Mouse (Mus musculus) lung, embryonic 15.5 days (tissue): ENCODE results near the gene Sik3. TPM values are rescaled to one million over a fixed set of nuclear protein-coding genes. Genes with fewer than 3 reads are reported as not detected.

ENCODE experiments used
- ATAC-seq: fragments of 200-750 bp; cut with Nextera tagmentation; 2 replicates; pipeline ENCODE4 v1.8.0; 2017; ENCODE audit warnings: moderate number of reproducible peaks, borderline replicate concordance; ENCODE audit not compliant: low FRiP score, low TSS enrichment; ENCODE audit errors: extremely low read depth
- H3K27ac ChIP-seq: fragments of 300-500 bp; sonication (generic); 2 replicates; pipeline ENCODE4 v1.5.1; 2015; ENCODE audit warnings: moderate library complexity, mild to moderate bottlenecking, inconsistent platforms
- H3K27me3 ChIP-seq: fragments of 300-500 bp; sonication (generic); 2 replicates; pipeline ENCODE4 v1.6.1; 2015; ENCODE audit warnings: inconsistent platforms
- H3K36me3 ChIP-seq: fragments of 300-500 bp; sonication (generic); 2 replicates; pipeline ENCODE4 v1.6.1; 2015; ENCODE audit warnings: inconsistent platforms
- H3K4me1 ChIP-seq: fragments of 300-500 bp; sonication (generic); 2 replicates; pipeline ENCODE4 v1.6.1; 2015; ENCODE audit warnings: inconsistent platforms
- H3K4me2 ChIP-seq: fragments of 300-500 bp; sonication (generic); 2 replicates; pipeline ENCODE4 v1.6.1; 2015; ENCODE audit warnings: inconsistent platforms, mild to moderate bottlenecking, moderate library complexity
- H3K4me3 ChIP-seq: fragments of 300-500 bp; sonication (generic); 2 replicates; pipeline ENCODE4 v1.5.1; 2015; ENCODE audit warnings: mild to moderate bottlenecking, inconsistent platforms
- H3K9ac ChIP-seq: fragments of 300-500 bp; sonication (generic); 2 replicates; pipeline ENCODE4 v1.6.1; 2015; ENCODE audit warnings: inconsistent platforms
- H3K9me3 ChIP-seq: fragments of 300-500 bp; sonication (generic); 2 replicates; pipeline ENCODE4 v1.6.1; 2016; ENCODE audit warnings: inconsistent platforms
- WGBS: fragments of 180-500 bp; shearing (Covaris S2); methylation state at CpG from one replicate; pipeline ENCODE4 v1.1.7; 2015; 5-methylcytosine and 5-hydroxymethylcytosine counted together
- polyA plus RNA-seq: library from polyadenylated mRNA; unstranded; fragments of >200 nt; fragmentation: Nextera tagmentation; extraction: Ambion mirVana; gene quantifications from 2 replicates; pipeline ENCODE4 v1.2.1, GENCODE M21; 2015

The Sik3 gene
- polyA plus RNA-seq, 1 experiment from 2014 or later, result 12.8 TPM

GRCm38 (mm10) chr9:46036881-46037280 lies 24.3 kb downstream of the Sik3 start:
- ATAC-seq, result no peak
- Histone ChIP-seq H3K4me2 (no peak overlapping the region), H3K36me3 (peaks cover 4% of the 10 kb centered on the region; the same call in 1 of the 2 replicates), H3K9ac (no peak overlapping the region), H3K9me3 (no peaks in the 10 kb centered on the region), H3K4me3 (no peak overlapping the region), H3K4me1 (peaks cover 25% of the 10 kb centered on the region), H3K27me3 (no peaks in the 10 kb centered on the region), H3K27ac (no peak overlapping the region)
- WGBS, result 95% methylated on average over 8 of the region's 8 CpGs

- no peak overlapping the region for H3K9ac ChIP-seq
- no peaks in the 10 kb centered on the region for H3K9me3 ChIP-seq
- H3K27ac ChIP-seq, result no peak overlapping the region
- ATAC-seq, result no peak
- H3K4me2 ChIP-seq, result no peak overlapping the region
- peaks cover 11% of the 10 kb centered on the region for H3K4me1 ChIP-seq
- peaks cover 4% of the 10 kb centered on the region; the same call in 1 of the 2 replicates for H3K36me3 ChIP-seq
- 93% methylated on average over 13 of the region's 13 CpGs for WGBS
- H3K4me3 ChIP-seq, result no peak overlapping the region
- H3K27me3 ChIP-seq, result no peaks in the 10 kb centered on the region
Observed at GRCm38 (mm10) chr9:46038786-46039185, 26.2 kb downstream of the Sik3 start.

- Histone ChIP-seq H3K9ac (no peak overlapping the region), H3K4me1 (no peaks in the 10 kb centered on the region), H3K27ac (no peak overlapping the region), H3K9me3 (no peaks in the 10 kb centered on the region), H3K4me3 (no peak overlapping the region), H3K36me3 (peaks cover 4% of the 10 kb centered on the region; the same call in 1 of the 2 replicates), H3K4me2 (no peak overlapping the region), H3K27me3 (no peaks in the 10 kb centered on the region)
- ATAC-seq, result no peak
- WGBS, result 78% methylated on average over 2 of the region's 2 CpGs
Observed at GRCm38 (mm10) chr9:46041186-46041585, 28.6 kb downstream of the Sik3 start.

GRCm38 (mm10) chr9:46042387-46042786 lies 29.8 kb downstream of the Sik3 start:
- Histone ChIP-seq H3K9ac (no peak overlapping the region), H3K36me3 (peaks cover 4% of the 10 kb centered on the region; the same call in 1 of the 2 replicates), H3K27me3 (no peaks in the 10 kb centered on the region), H3K4me1 (no peaks in the 10 kb centered on the region), H3K27ac (no peak overlapping the region), H3K9me3 (no peaks in the 10 kb centered on the region), H3K4me3 (no peak overlapping the region), H3K4me2 (no peak overlapping the region)
- WGBS, result 70% methylated on average over 3 of the region's 3 CpGs
- no peak for ATAC-seq

GRCm38 (mm10) chr9:46043626-46044025 lies 31.0 kb downstream of the Sik3 start:
- H3K9ac ChIP-seq, result no peak overlapping the region
- no peak for ATAC-seq
- H3K4me1 ChIP-seq, result 0 out of 2 replicates have a peak, but pooled peaks cover 1% of the 10 kb centered on the region
- no peak overlapping the region for H3K4me3 ChIP-seq
- H3K4me2 ChIP-seq, result no peak overlapping the region
- H3K27ac ChIP-seq, result no peak overlapping the region
- peaks cover 4% of the 10 kb centered on the region; the same call in 1 of the 2 replicates for H3K36me3 ChIP-seq
- no peaks in the 10 kb centered on the region for H3K27me3 ChIP-seq
- no peaks in the 10 kb centered on the region for H3K9me3 ChIP-seq
- WGBS, result 89% methylated on average over 8 of the region's 8 CpGs

GRCm38 (mm10) chr9:46046724-46047517 lies 34.3 kb downstream of the Sik3 start:
- Histone ChIP-seq H3K36me3 (no peaks in the 10 kb centered on the region), H3K27ac (no peak overlapping the region), H3K9me3 (no peaks in the 10 kb centered on the region), H3K4me2 (no peak overlapping the region), H3K27me3 (no peaks in the 10 kb centered on the region), H3K4me3 (no peak overlapping the region), H3K9ac (no peak overlapping the region), H3K4me1 (0 out of 2 replicates have a peak, but pooled peaks cover 6% of the 10 kb centered on the region)
- ATAC-seq, result no peak
- 81% methylated on average over 11 of the region's 11 CpGs for WGBS

GRCm38 (mm10) chr9:46049525-46049924 lies 36.9 kb downstream of the Sik3 start:
- peaks cover 9% of the 10 kb centered on the region; the same call in 1 of the 2 replicates for H3K4me1 ChIP-seq
- H3K27me3 ChIP-seq, result no peaks in the 10 kb centered on the region
- H3K27ac ChIP-seq, result no peak overlapping the region
- ATAC-seq, result no peak
- H3K9ac ChIP-seq, result no peak overlapping the region
- WGBS, result 53% methylated on average over 7 of the region's 7 CpGs
- H3K36me3 ChIP-seq, result no peaks in the 10 kb centered on the region
- no peak overlapping the region for H3K4me2 ChIP-seq
- H3K9me3 ChIP-seq, result no peaks in the 10 kb centered on the region
- no peak overlapping the region for H3K4me3 ChIP-seq

- 81% methylated on average over 8 of the region's 8 CpGs for WGBS
- no peak overlapping the region for H3K4me2 ChIP-seq
- H3K4me3 ChIP-seq, result no peak overlapping the region
- no peak overlapping the region for H3K27ac ChIP-seq
- H3K4me1 ChIP-seq, result peaks cover 13% of the 10 kb centered on the region; the same call in 1 of the 2 replicates
- no peaks in the 10 kb centered on the region for H3K27me3 ChIP-seq
- ATAC-seq, result no peak
- H3K36me3 ChIP-seq, result no peaks in the 10 kb centered on the region
- no peak overlapping the region for H3K9ac ChIP-seq
- no peaks in the 10 kb centered on the region for H3K9me3 ChIP-seq
Observed at GRCm38 (mm10) chr9:46050203-46050602, 37.6 kb downstream of the Sik3 start.

GRCm38 (mm10) chr9:46053014-46053666 lies 40.5 kb downstream of the Sik3 start:
- H3K27me3 ChIP-seq, result no peaks in the 10 kb centered on the region
- no peak for ATAC-seq
- no peaks in the 10 kb centered on the region for H3K36me3 ChIP-seq
- no peaks in the 10 kb centered on the region for H3K9me3 ChIP-seq
- no peak overlapping the region for H3K27ac ChIP-seq
- peaks cover 20% of the 10 kb centered on the region for H3K4me1 ChIP-seq
- H3K4me2 ChIP-seq, result no peak overlapping the region
- no peak overlapping the region for H3K4me3 ChIP-seq
- 87% methylated on average over 9 of the region's 9 CpGs for WGBS
- H3K9ac ChIP-seq, result no peak overlapping the region

- H3K27me3 ChIP-seq, result no peaks in the 10 kb centered on the region
- WGBS, result 74% methylated on average over 3 of the region's 3 CpGs
Observed at GRCm38 (mm10) chr9:46058065-46058464, 45.4 kb downstream of the Sik3 start.

GRCm38 (mm10) chr9:46060249-46060648 lies 47.6 kb downstream of the Sik3 start:
- WGBS, result 69% methylated on average over 2 of the region's 2 CpGs
- Histone ChIP-seq H3K36me3 (no peaks in the 10 kb centered on the region), H3K4me3 (no peak overlapping the region), H3K27ac (no peak overlapping the region), H3K9me3 (no peaks in the 10 kb centered on the region), H3K9ac (no peak overlapping the region), H3K27me3 (no peaks in the 10 kb centered on the region), H3K4me2 (no peak overlapping the region), H3K4me1 (peaks cover 7% of the 10 kb centered on the region; the same call in 1 of the 2 replicates)
- ATAC-seq, result no peak

More at GRCm38 (mm10) chr9:46058065-46058464, 45.4 kb downstream of the Sik3 start:
- no peak for ATAC-seq
- Histone ChIP-seq H3K9ac (no peak overlapping the region), H3K4me1 (peaks cover 14% of the 10 kb centered on the region), H3K9me3 (no peaks in the 10 kb centered on the region), H3K27ac (no peak overlapping the region), H3K36me3 (no peaks in the 10 kb centered on the region), H3K4me2 (no peak overlapping the region), H3K4me3 (no peak overlapping the region)
